Mouse (Mus musculus) cerebellum, adult 2 months (tissue): Measurements from ENCODE around the gene Taar7d. TPM values are rescaled to one million over a fixed set of nuclear protein-coding genes. Genes with fewer than 3 reads are reported as not detected.

Experiments used
- DNase-seq, 2 experiments: peaks; one replicate each; pipeline ENCODE4 v3.0.0; 2021
- H3K27ac ChIP-seq: fragments of 200-500 bp; 2 replicates; pipeline ENCODE4 v1.5.1; 2012; ENCODE audit warnings: low read length, control low read depth, inconsistent platforms; ENCODE audit not compliant: insufficient read depth
- H3K27me3 ChIP-seq: fragments of 200-500 bp; 2 replicates; pipeline ENCODE4 v1.6.1; 2012; ENCODE audit warnings: inconsistent platforms, mild to moderate bottlenecking, low read length, moderate library complexity; ENCODE audit not compliant: control insufficient read depth, insufficient read depth
- H3K4me1 ChIP-seq: fragments of 200-500 bp; 2 replicates; pipeline ENCODE4 v1.6.1; 2011; ENCODE audit warnings: low read length; ENCODE audit not compliant: control insufficient read depth, insufficient read depth
- H3K4me3 ChIP-seq: fragments of 200-500 bp; replicated peaks from 2 replicates; pipeline ENCODE3; 2011; ENCODE audit warnings: mild to moderate bottlenecking, low read depth, low read length, control low read depth; ENCODE audit not compliant: insufficient read depth
- CTCF ChIP-seq: fragments of 200-500 bp; IDR thresholded peaks from 2 replicates; pipeline ENCODE4 v1.5.1; 2011; ENCODE audit warnings: low read depth, mild to moderate bottlenecking, control low read depth, low read length, moderate library complexity, borderline replicate concordance; ENCODE audit not compliant: insufficient read depth
- POLR2A ChIP-seq: fragments of 200-500 bp; IDR thresholded peaks from 2 replicates; pipeline ENCODE4 v1.6.1; 2011; ENCODE audit warnings: low read length, control low read depth, borderline replicate concordance; ENCODE audit not compliant: insufficient read depth
- WGBS: fragments of 180-500 bp; shearing (Covaris S2); methylation state at CpG from one replicate; pipeline ENCODE4 v1.1.7; 2018; 5-methylcytosine and 5-hydroxymethylcytosine counted together
- polyA plus RNA-seq: library from polyadenylated mRNA; depleted of rRNA; stranded (reverse); fragments of >200 nt; gene quantifications from 2 replicates; pipeline ENCODE4 v1.2.3, GENCODE M21; 2012; rRNA removed

The Taar7d gene
- polyA plus RNA-seq = not detected in 2 replicates

- H3K4me3 ChIP-seq = no peak within 1 kb of the TSS
- no peaks in the 10 kb centered on the region for H3K27me3 ChIP-seq
- TF ChIP-seq CTCF (no peak), POLR2A (no peak)
- no peak for DNase-seq
- H3K4me1 ChIP-seq = no peaks in the 10 kb centered on the region
- H3K27ac ChIP-seq = no peak within 1 kb of the TSS
Observed at GRCm38 (mm10) chr10:24026922-24027321, at the start of gene Taar7d. Gene Taar7d (plus strand): TSS chr10:24027222.

DNA sequence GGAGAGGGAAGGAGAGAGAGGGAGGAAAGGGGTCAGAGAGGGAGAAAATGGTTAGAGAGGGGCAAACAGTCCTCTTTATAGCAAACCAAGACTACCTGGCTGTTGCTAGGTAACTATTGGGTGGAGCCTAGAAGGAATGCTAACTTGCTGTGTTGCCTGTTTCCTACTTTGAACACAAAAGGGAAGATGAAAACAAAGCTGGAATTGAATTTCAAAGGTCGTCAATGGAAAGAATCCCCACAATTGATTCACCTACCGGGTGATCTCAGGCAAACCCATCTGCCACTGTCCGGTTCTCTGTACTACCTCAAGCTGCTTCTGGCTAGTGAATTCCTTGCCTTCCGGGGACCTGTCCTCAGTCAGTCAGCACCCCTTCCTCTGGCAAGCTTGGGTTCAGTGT is 49.1 kb upstream of the Taar7d start:
- H3K4me3 ChIP-seq = no peak overlapping the region
- no peak overlapping the region for H3K27ac ChIP-seq
- H3K27me3 ChIP-seq = no peaks in the 10 kb centered on the region
- WGBS = 40% methylated on average over 4 of the region's 4 CpGs
- no peak for DNase-seq
- peaks cover 5% of the 10 kb centered on the region; the same call in 1 of the 2 replicates for H3K4me1 ChIP-seq
- TF ChIP-seq CTCF (no peak), POLR2A (no peak)

DNA sequence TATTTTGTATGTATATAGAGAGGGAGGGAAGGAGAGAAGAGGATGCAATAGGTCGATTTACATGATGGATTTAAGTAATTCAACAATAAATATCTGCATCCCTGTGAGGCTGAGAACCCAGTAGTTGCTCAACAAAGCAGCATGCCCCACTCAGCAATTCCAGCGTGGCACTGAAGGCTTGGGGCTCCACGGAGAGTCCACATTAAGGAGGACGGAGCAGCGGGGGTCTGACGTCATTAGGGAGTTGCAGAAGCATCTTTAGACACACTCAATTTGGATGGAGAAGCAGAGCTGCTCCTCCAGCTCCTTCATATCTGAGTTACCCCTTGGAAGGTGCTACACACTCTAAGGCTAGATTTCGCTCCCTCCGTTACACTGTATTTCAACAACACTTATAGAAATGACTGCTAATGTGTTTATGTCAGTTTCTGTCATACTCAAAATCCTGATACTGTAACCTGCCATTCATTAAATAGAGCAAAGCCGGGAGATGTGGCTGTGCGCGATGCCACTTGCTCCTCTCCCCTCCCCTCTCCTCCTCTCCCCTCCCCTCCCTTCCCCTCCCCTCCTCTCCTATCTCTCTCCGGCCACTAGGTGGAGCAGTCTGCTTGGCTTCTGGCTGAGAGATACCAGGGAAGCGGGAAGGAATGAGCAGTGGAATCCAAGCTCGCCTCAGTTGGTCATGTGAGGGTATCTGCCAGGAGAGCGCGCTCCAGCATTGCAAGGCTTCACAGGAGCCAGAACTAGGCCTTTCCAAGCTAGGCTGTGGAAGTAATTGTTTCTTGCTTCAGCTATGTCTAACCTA is 47.9 kb upstream of the Taar7d start:
- peak; percentile 51 to 53 for DNase-seq
- Histone ChIP-seq H3K27ac (no peak overlapping the region), H3K4me1 (peaks cover 5% of the 10 kb centered on the region; the same call in 1 of the 2 replicates), H3K27me3 (no peaks in the 10 kb centered on the region), H3K4me3 (no peak overlapping the region)
- TF ChIP-seq POLR2A (no peak), CTCF (peak; percentile 64)
- 37% methylated on average over 16 of the region's 16 CpGs for WGBS

GRCm38 (mm10) chr10:23985546-23985945 is 41.5 kb upstream of the Taar7d start, which contains the start of gene Taar6:
Gene Taar6 (minus strand): TSS chr10:23985646.
- Histone ChIP-seq H3K27ac (no peak within 1 kb of the TSS), H3K4me3 (no peak within 1 kb of the TSS), H3K4me1 (no peaks in the 10 kb centered on the region), H3K27me3 (no peaks in the 10 kb centered on the region)
- no peak for DNase-seq
- TF ChIP-seq POLR2A (no peak), CTCF (no peak)
- WGBS = 62% methylated on average over 8 of the region's 8 CpGs

DNA sequence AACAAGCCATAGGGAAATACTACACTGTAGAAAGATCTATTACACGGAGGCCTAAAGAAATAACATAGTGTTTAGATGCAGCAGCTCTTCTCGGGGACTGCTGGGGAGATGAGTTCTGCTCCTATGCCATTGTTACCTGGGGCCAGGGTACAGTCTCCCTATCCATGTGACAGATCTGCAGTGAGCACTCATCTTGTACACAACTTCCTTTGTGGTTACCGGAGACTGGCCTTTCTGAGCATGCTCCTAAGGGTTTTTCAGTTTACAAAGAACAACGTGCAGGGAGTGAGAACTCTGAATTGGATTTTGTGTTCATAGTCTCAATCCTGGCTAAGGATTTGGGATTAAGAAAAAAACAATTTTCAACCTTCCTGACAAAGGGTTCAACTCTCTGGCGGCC is 40.6 kb upstream of the Taar7d start:
- no peak for DNase-seq
- H3K27me3 ChIP-seq = no peaks in the 10 kb centered on the region
- TF ChIP-seq CTCF = no peak
- no peak for TF ChIP-seq POLR2A
- 82% methylated on average over 5 of the region's 5 CpGs for WGBS
- no peaks in the 10 kb centered on the region for H3K4me1 ChIP-seq
- H3K27ac ChIP-seq = no peak overlapping the region
- H3K4me3 ChIP-seq = no peak overlapping the region

DNA sequence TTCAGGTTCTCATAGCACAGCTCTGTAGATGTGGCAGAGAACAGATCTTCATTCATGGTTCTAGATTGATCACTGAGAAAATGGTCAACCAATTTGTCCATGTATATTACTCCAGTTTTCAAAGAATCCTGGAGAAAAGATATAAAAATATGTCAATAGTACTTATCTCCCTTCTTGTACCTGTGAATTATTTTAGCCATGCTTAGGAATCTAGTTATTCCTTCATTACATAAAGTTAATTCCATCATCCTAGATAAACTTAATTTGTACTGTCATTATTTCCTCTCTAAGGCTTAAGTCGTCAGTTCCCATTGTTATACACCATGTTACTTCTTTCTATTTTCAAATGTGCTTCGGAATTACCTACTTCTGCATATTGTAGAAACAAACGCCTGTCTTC is 33.6 kb upstream of the Taar7d start, which contains the start of gene Taar7a:
Taar7a (minus strand) TSS at position 101 of the 400 bp plus-strand sequence.
- Histone ChIP-seq H3K27me3 (no peaks in the 10 kb centered on the region), H3K27ac (no peak within 1 kb of the TSS), H3K4me1 (peaks cover 2% of the 10 kb centered on the region), H3K4me3 (no peak within 1 kb of the TSS)
- WGBS = 93% methylated on average over 3 of the region's 3 CpGs
- no peak for DNase-seq
- no peak for TF ChIP-seq POLR2A
- TF ChIP-seq CTCF = no peak

DNA sequence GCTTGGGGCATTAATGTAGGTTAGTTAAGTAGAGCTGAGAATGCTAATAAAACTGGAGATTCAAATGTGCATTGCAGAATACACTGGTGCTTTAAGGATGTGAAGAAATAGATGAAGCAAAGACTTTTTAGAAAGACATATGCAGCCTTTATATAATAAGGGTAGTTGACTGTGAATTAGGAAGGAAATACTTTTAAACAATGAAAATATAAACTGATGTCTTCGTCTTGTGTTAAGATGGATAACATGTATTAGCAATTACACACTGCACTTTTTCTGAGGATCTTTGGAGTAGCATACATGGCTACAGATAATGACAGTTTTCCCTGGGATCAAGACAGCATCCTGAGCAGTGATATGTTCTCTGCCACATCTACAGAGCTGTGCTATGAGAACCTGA is 27.4 kb upstream of the Taar7d start, which contains the start of gene Taar7b:
Taar7b (plus strand) TSS at position 301 of the 400 bp plus-strand sequence.
- TF ChIP-seq POLR2A = no peak
- TF ChIP-seq CTCF = no peak
- no peak within 1 kb of the TSS for H3K27ac ChIP-seq
- WGBS = 91% methylated on average over 1 of the region's 1 CpGs
- no peaks in the 10 kb centered on the region for H3K4me1 ChIP-seq
- DNase-seq = no peak
- H3K27me3 ChIP-seq = no peaks in the 10 kb centered on the region
- no peak within 1 kb of the TSS for H3K4me3 ChIP-seq

DNA sequence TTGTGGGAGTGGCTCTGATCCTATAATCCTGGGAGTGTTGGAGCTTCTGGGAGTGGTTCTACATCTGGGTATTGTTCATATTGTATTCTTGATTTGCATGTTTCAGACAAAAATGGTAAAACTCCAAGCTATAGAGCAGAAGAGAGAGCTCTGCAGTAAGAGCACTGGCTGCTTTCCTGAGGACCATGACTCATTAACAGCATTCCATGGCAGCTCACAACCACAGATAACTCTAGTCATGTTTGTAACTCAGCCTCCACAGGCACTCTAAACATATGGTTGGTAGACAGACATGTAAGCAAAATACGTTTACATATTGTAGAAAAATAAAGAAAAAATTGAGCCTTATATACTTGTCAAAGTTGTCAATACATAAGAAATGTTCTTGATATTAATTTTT is 20.6 kb upstream of the Taar7d start:
- Histone ChIP-seq H3K27ac (no peak overlapping the region), H3K4me1 (no peaks in the 10 kb centered on the region), H3K27me3 (no peaks in the 10 kb centered on the region), H3K4me3 (no peak overlapping the region)
- DNase-seq = no peak
- TF ChIP-seq CTCF = no peak
- no peak for TF ChIP-seq POLR2A
- WGBS = 71% methylated on average over 1 of the region's 1 CpGs
